Mouse (Mus musculus) heart, postnatal 10 days (tissue): Measurements from ENCODE around the gene Cdca7l. TPM values are rescaled to one million over a fixed set of nuclear protein-coding genes. Genes with fewer than 3 reads are reported as not detected.
A peak's percentile ranks its signal among the peaks of the same experiment; 100 is the strongest.
"Not testable (repeated sequence)": the region's sequence is repeated elsewhere in the genome, so short reads cannot be mapped to it uniquely, and the experiment has no call there.

ENCODE experiments used
- DNase-seq, 2 experiments: peaks; one replicate each; pipeline ENCODE4 v3.0.0; 2021
- intact Hi-C: fragments of 180-260 bp; cut with DNase I; formaldehyde crosslinking; loops from one replicate; pipeline ENCODE4 v1.15.1; 2025
- total RNA-seq, 2 experiments: library from RNA; stranded (reverse); gene quantifications; 2 replicates each; pipeline ENCODE4 v1.2.3; 2021

Gene Cdca7l
- total RNA-seq, result 1 to 10 TPM; 2.1 to 2.2 TPM

GRCm38 (mm10) chr12:117803989-117804388 lies at the start of gene Cdca7l:
Gene Cdca7l (plus strand): TSS chr12:117804289.
- DNase-seq, intact Hi-C loops: not testable (repeated sequence)

GRCm38 (mm10) chr12:117756010-117756409 lies 48.1 kb upstream of the Cdca7l start:
- intact Hi-C loops, result no loop called here
- peak; percentile 48 to 63 for DNase-seq

- intact Hi-C loops, result loop anchor here (5.0 kb wide), 1 partner anchor 103 kb away; no protein-coding TSS in a partner anchor
- no peak for DNase-seq
These were observed 43.7 kb upstream of the Cdca7l start for GRCm38 (mm10) chr12:117760373-117760772.

- no peak for DNase-seq
- intact Hi-C loops, result loop anchor here (5.0 kb wide), 1 partner anchor 104 kb away; no protein-coding TSS in a partner anchor
These were observed 43.2 kb upstream of the Cdca7l start for GRCm38 (mm10) chr12:117760846-117761245.

- intact Hi-C loops, result loop anchor here (5.0 kb wide), 1 partner anchor 104 kb away; no protein-coding TSS in a partner anchor
- DNase-seq, result peak; percentile 33 to 50
These were observed 42.4 kb upstream of the Cdca7l start for GRCm38 (mm10) chr12:117761698-117762097.

- DNase-seq, result peak; percentile 29 to 42
- intact Hi-C loops, result loop anchor here (5.0 kb wide), 1 partner anchor 106 kb away; no protein-coding TSS in a partner anchor
These were observed 40.8 kb upstream of the Cdca7l start for GRCm38 (mm10) chr12:117763247-117763646.

- peak; percentile 84 to 89 for DNase-seq
These were observed 39.2 kb upstream of the Cdca7l start for GRCm38 (mm10) chr12:117764839-117765238.

GRCm38 (mm10) chr12:117769113-117769512 lies 35.0 kb upstream of the Cdca7l start:
- intact Hi-C loops, result loop anchor here (1.0 kb wide), 2 partner anchors 342 to 366 kb away; no protein-coding TSS in a partner anchor

More at GRCm38 (mm10) chr12:117764839-117765238, 39.2 kb upstream of the Cdca7l start:
- intact Hi-C loops, result loop anchor here (1.0 to 5.0 kb wide), 3 partner anchors 108 to 338 kb away; no protein-coding TSS in a partner anchor

GRCm38 (mm10) chr12:117770211-117770610 lies 33.9 kb upstream of the Cdca7l start:
- intact Hi-C loops, result loop anchor here (5.0 kb wide), 1 partner anchor 82 kb away; no protein-coding TSS in a partner anchor
- no peak for DNase-seq

More at GRCm38 (mm10) chr12:117769113-117769512, 35.0 kb upstream of the Cdca7l start:
- DNase-seq, result peak; percentile 66 to 87

- intact Hi-C loops, result loop anchor here (5.0 kb wide), 1 partner anchor 81 kb away; no protein-coding TSS in a partner anchor
- DNase-seq, result no peak
These were observed 32.9 kb upstream of the Cdca7l start for GRCm38 (mm10) chr12:117771156-117771555.

- intact Hi-C loops, result loop anchor here (5.0 kb wide), 1 partner anchor 80 kb away; no protein-coding TSS in a partner anchor
- DNase-seq, result peak; percentile 56 to 81
These were observed 31.5 kb upstream of the Cdca7l start for GRCm38 (mm10) chr12:117772638-117773037.

- DNase-seq, result no peak
- intact Hi-C loops, result no loop called here
These were observed 27.2 kb upstream of the Cdca7l start for GRCm38 (mm10) chr12:117776841-117777240.

- DNase-seq, result no peak
- intact Hi-C loops, result no loop called here
These were observed 22.7 kb upstream of the Cdca7l start for GRCm38 (mm10) chr12:117781360-117781759.

- intact Hi-C loops, result no loop called here
- no peak for DNase-seq
These were observed 20.7 kb upstream of the Cdca7l start for GRCm38 (mm10) chr12:117783426-117783825.

- no peak for DNase-seq
- intact Hi-C loops, result no loop called here
These were observed 17.5 kb upstream of the Cdca7l start for GRCm38 (mm10) chr12:117786621-117787020.

GRCm38 (mm10) chr12:117788513-117789011 lies 15.5 kb upstream of the Cdca7l start:
- DNase-seq, result no peak
- intact Hi-C loops, result no loop called here

- intact Hi-C loops, result no loop called here
- DNase-seq, result no peak
These were observed 15.1 kb upstream of the Cdca7l start for GRCm38 (mm10) chr12:117789017-117789416.

- DNase-seq, result no peak
- intact Hi-C loops, result no loop called here
These were observed 8.8 kb upstream of the Cdca7l start for GRCm38 (mm10) chr12:117795303-117795702.

- no peak for DNase-seq
- intact Hi-C loops, result no loop called here
These were observed 1.5 kb downstream of the Cdca7l start for GRCm38 (mm10) chr12:117805576-117805975.

- intact Hi-C loops, result no loop called here
- DNase-seq, result no peak
These were observed 1.9 kb downstream of the Cdca7l start for GRCm38 (mm10) chr12:117806007-117806451.

- no peak for DNase-seq
- intact Hi-C loops, result no loop called here
These were observed 2.4 kb downstream of the Cdca7l start for GRCm38 (mm10) chr12:117806470-117806869.

GRCm38 (mm10) chr12:117807637-117808036 lies 3.5 kb downstream of the Cdca7l start:
- intact Hi-C loops, result no loop called here
- DNase-seq, result no peak
